Mouse (Mus musculus) midbrain, embryonic 13.5 days (tissue): ENCODE measurements around the gene Fam3a. TPM values are rescaled to one million over a fixed set of nuclear protein-coding genes. Genes with fewer than 3 reads are reported as not detected.

ENCODE experiments used
- ATAC-seq: fragments of 200-750 bp; cut with Nextera tagmentation; 2 replicates; pipeline ENCODE4 v1.8.0; 2017; ENCODE audit warnings: mild to moderate bottlenecking, moderate TSS enrichment, moderate library complexity
- H3K27ac ChIP-seq: fragments of 300-500 bp; sonication (generic); 2 replicates; pipeline ENCODE4 v1.5.1; 2015; ENCODE audit warnings: inconsistent platforms, mild to moderate bottlenecking, moderate library complexity
- H3K27me3 ChIP-seq: fragments of 300-500 bp; sonication (generic); 2 replicates; pipeline ENCODE4 v1.6.1; 2015; ENCODE audit warnings: mild to moderate bottlenecking, inconsistent platforms
- H3K36me3 ChIP-seq: fragments of 300-500 bp; sonication (generic); 2 replicates; pipeline ENCODE4 v1.6.1; 2015; ENCODE audit warnings: mild to moderate bottlenecking, inconsistent platforms
- H3K4me1 ChIP-seq: fragments of 300-500 bp; sonication (generic); replicated peaks from 2 replicates; pipeline ENCODE4 v1.6.1; 2015; ENCODE audit warnings: inconsistent platforms
- H3K4me2 ChIP-seq: fragments of 300-500 bp; sonication (generic); replicated peaks from 2 replicates; pipeline ENCODE4 v1.6.1; 2015; ENCODE audit warnings: moderate library complexity, mild to moderate bottlenecking, inconsistent platforms
- H3K4me3 ChIP-seq: fragments of 300-500 bp; sonication (generic); replicated peaks from 2 replicates; pipeline ENCODE4 v1.5.1; 2015; ENCODE audit warnings: mild to moderate bottlenecking, inconsistent platforms
- H3K9ac ChIP-seq: fragments of 300-500 bp; sonication (generic); replicated peaks from 2 replicates; pipeline ENCODE4 v1.6.1; 2015; ENCODE audit warnings: mild to moderate bottlenecking, inconsistent platforms
- H3K9me3 ChIP-seq: fragments of 300-500 bp; sonication (generic); 2 replicates; pipeline ENCODE4 v1.6.1; 2016; ENCODE audit warnings: mild to moderate bottlenecking, inconsistent platforms
- WGBS: fragments of 180-500 bp; shearing (Covaris S2); methylation state at CpG from one replicate; pipeline ENCODE4 v1.1.7; 2015; 5-methylcytosine and 5-hydroxymethylcytosine counted together
- polyA plus RNA-seq: library from polyadenylated mRNA; unstranded; fragments of >200 nt; fragmentation: Nextera tagmentation; extraction: Ambion mirVana; gene quantifications from 2 replicates; pipeline ENCODE4 v1.2.1, GENCODE M21; 2015

Gene Fam3a
- 33.7 and 37.7 TPM in 2 replicates for polyA plus RNA-seq

GRCm38 (mm10) chrX:74392535-74393443 is at the start of gene Fam3a, which contains the start of gene Ikbkg:
Fam3a (minus strand) TSS chrX:74393272.
Ikbkg (plus strand) TSS chrX:74393290.
- Histone ChIP-seq H3K4me1 (peaks cover 11% of the 10 kb centered on the region), H3K27ac (peak within 1 kb of the TSS; percentile 85), H3K9me3 (no peaks in the 10 kb centered on the region; the same call in 1 of the 2 replicates), H3K9ac (peak within 1 kb of the TSS; percentile 78), H3K27me3 (no peaks in the 10 kb centered on the region), H3K36me3 (no peaks in the 10 kb centered on the region), H3K4me3 (peak within 1 kb of the TSS; percentile 51), H3K4me2 (peak within 1 kb of the TSS; percentile 62)
- WGBS: 29% methylated on average over 30 of the region's 30 CpGs
- peak; percentile 100 for ATAC-seq

- H3K4me3 ChIP-seq: peak overlapping the region; percentile 52
- peak; percentile 68 for ATAC-seq
- H3K36me3 ChIP-seq: no peaks in the 10 kb centered on the region; the same call in 1 of the 2 replicates
- peak overlapping the region; percentile 61 for H3K9ac ChIP-seq
- H3K9me3 ChIP-seq: no peaks in the 10 kb centered on the region
- H3K4me1 ChIP-seq: peaks cover 9% of the 10 kb centered on the region
- peak overlapping the region; percentile 79 for H3K27ac ChIP-seq
- peak overlapping the region; percentile 60 for H3K4me2 ChIP-seq
- WGBS: 17% methylated on average over 22 of the region's 22 CpGs
- H3K27me3 ChIP-seq: no peaks in the 10 kb centered on the region
Measured at GRCm38 (mm10) chrX:74429290-74429821, 36.3 kb upstream of the Fam3a start.

GRCm38 (mm10) chrX:74428826-74429276 is 35.8 kb upstream of the Fam3a start, which contains the start of gene G6pdx:
G6pdx (minus strand) TSS chrX:74429194.
- 22% methylated on average over 25 of the region's 25 CpGs for WGBS
- ATAC-seq: peak; percentile 89
- H3K4me3 ChIP-seq: peak within 1 kb of the TSS; percentile 52

GRCm38 (mm10) chrX:74428146-74428825 is 35.2 kb upstream of the Fam3a start:
- H3K36me3 ChIP-seq: no peaks in the 10 kb centered on the region
- H3K27ac ChIP-seq: peak overlapping the region; percentile 79
- ATAC-seq: peak; percentile 53
- peak overlapping the region; percentile 52 for H3K4me3 ChIP-seq
- 34% methylated on average over 35 of the region's 35 CpGs for WGBS
- no peaks in the 10 kb centered on the region for H3K9me3 ChIP-seq
- H3K4me2 ChIP-seq: peak overlapping the region; percentile 60
- H3K9ac ChIP-seq: peak overlapping the region; percentile 61
- H3K27me3 ChIP-seq: no peaks in the 10 kb centered on the region
- H3K4me1 ChIP-seq: peaks cover 9% of the 10 kb centered on the region

More at GRCm38 (mm10) chrX:74428826-74429276, 35.8 kb upstream of the Fam3a start, which contains the start of gene G6pdx:
- Histone ChIP-seq H3K4me1 (peaks cover 9% of the 10 kb centered on the region), H3K9ac (peak within 1 kb of the TSS; percentile 61), H3K27ac (peak within 1 kb of the TSS; percentile 79), H3K27me3 (no peaks in the 10 kb centered on the region), H3K4me2 (peak within 1 kb of the TSS; percentile 60), H3K36me3 (no peaks in the 10 kb centered on the region), H3K9me3 (no peaks in the 10 kb centered on the region)

GRCm38 (mm10) chrX:74427116-74427515 is 34.0 kb upstream of the Fam3a start:
- H3K36me3 ChIP-seq: no peaks in the 10 kb centered on the region
- no peaks in the 10 kb centered on the region for H3K9me3 ChIP-seq
- WGBS: 80% methylated on average over 3 of the region's 3 CpGs
- H3K27ac ChIP-seq: no peak overlapping the region
- H3K9ac ChIP-seq: no peak overlapping the region
- no peak overlapping the region for H3K4me3 ChIP-seq
- no peak overlapping the region for H3K4me2 ChIP-seq
- ATAC-seq: no peak
- peaks cover 9% of the 10 kb centered on the region for H3K4me1 ChIP-seq
- H3K27me3 ChIP-seq: no peaks in the 10 kb centered on the region

- Histone ChIP-seq H3K4me2 (no peak overlapping the region), H3K4me1 (peaks cover 9% of the 10 kb centered on the region), H3K4me3 (no peak overlapping the region), H3K27me3 (no peaks in the 10 kb centered on the region), H3K27ac (no peak overlapping the region), H3K36me3 (no peaks in the 10 kb centered on the region), H3K9ac (no peak overlapping the region), H3K9me3 (no peaks in the 10 kb centered on the region)
- WGBS: 80% methylated on average over 1 of the region's 1 CpGs
- ATAC-seq: no peak
Measured at GRCm38 (mm10) chrX:74426256-74426655, 33.2 kb upstream of the Fam3a start.

- Histone ChIP-seq H3K27me3 (no peaks in the 10 kb centered on the region), H3K9me3 (no peaks in the 10 kb centered on the region), H3K4me2 (no peak overlapping the region), H3K4me3 (no peak overlapping the region), H3K9ac (no peak overlapping the region), H3K4me1 (peaks cover 7% of the 10 kb centered on the region), H3K36me3 (no peaks in the 10 kb centered on the region), H3K27ac (no peak overlapping the region)
- WGBS: 94% methylated on average over 4 of the region's 4 CpGs
- no peak for ATAC-seq
Measured at GRCm38 (mm10) chrX:74425195-74425594, 32.1 kb upstream of the Fam3a start.

- no peak for ATAC-seq
- no peaks in the 10 kb centered on the region for H3K36me3 ChIP-seq
- 0 out of 2 replicates have a peak, but pooled peaks cover 4% of the 10 kb centered on the region for H3K4me1 ChIP-seq
- H3K9ac ChIP-seq: no peak overlapping the region
- no peaks in the 10 kb centered on the region for H3K9me3 ChIP-seq
- no peaks in the 10 kb centered on the region for H3K27me3 ChIP-seq
- H3K4me2 ChIP-seq: no peak overlapping the region
- H3K4me3 ChIP-seq: no peak overlapping the region
- H3K27ac ChIP-seq: no peak overlapping the region
Measured at GRCm38 (mm10) chrX:74424443-74424842, 31.4 kb upstream of the Fam3a start.

- Histone ChIP-seq H3K9ac (no peak overlapping the region), H3K4me1 (no peaks in the 10 kb centered on the region), H3K4me2 (no peak overlapping the region), H3K4me3 (no peak overlapping the region), H3K27me3 (no peaks in the 10 kb centered on the region), H3K9me3 (no peaks in the 10 kb centered on the region), H3K27ac (no peak overlapping the region), H3K36me3 (peaks cover 14% of the 10 kb centered on the region)
- peak; percentile 82 for ATAC-seq
Measured at GRCm38 (mm10) chrX:74413377-74413776, 20.3 kb upstream of the Fam3a start.

- Histone ChIP-seq H3K9me3 (no peaks in the 10 kb centered on the region), H3K27ac (no peak overlapping the region), H3K4me2 (no peak overlapping the region), H3K4me1 (no peaks in the 10 kb centered on the region), H3K4me3 (no peak overlapping the region), H3K36me3 (peaks cover 14% of the 10 kb centered on the region), H3K27me3 (no peaks in the 10 kb centered on the region), H3K9ac (no peak overlapping the region)
- no peak for ATAC-seq
- 49% methylated on average over 2 of the region's 2 CpGs for WGBS
Measured at GRCm38 (mm10) chrX:74408340-74408739, 15.3 kb upstream of the Fam3a start.

- Histone ChIP-seq H3K4me2 (no peak overlapping the region), H3K4me3 (no peak overlapping the region), H3K36me3 (no peaks in the 10 kb centered on the region), H3K9ac (no peak overlapping the region), H3K27me3 (no peaks in the 10 kb centered on the region), H3K4me1 (no peaks in the 10 kb centered on the region), H3K27ac (no peak overlapping the region), H3K9me3 (no peaks in the 10 kb centered on the region; the same call in 1 of the 2 replicates)
- no peak for ATAC-seq
- WGBS: 81% methylated on average over 3 of the region's 3 CpGs
Measured at GRCm38 (mm10) chrX:74400136-74400535, 7.1 kb upstream of the Fam3a start.

- Histone ChIP-seq H3K4me1 (peaks cover 6% of the 10 kb centered on the region), H3K27me3 (no peaks in the 10 kb centered on the region), H3K36me3 (peaks cover 23% of the 10 kb centered on the region), H3K27ac (no peak overlapping the region), H3K4me2 (no peak overlapping the region), H3K9ac (no peak overlapping the region), H3K9me3 (no peaks in the 10 kb centered on the region), H3K4me3 (no peak overlapping the region)
- no peak for ATAC-seq
Measured at GRCm38 (mm10) chrX:74388153-74388552, 4.9 kb downstream of the Fam3a start.
